Mouse (Mus musculus) heart, adult 2 months (tissue): ENCODE measurements around the gene Col4a2.

Experiments
- CTCF ChIP-seq: fragments of 200-600 bp; IDR thresholded peaks from 2 replicates; pipeline ENCODE4 v1.8.1; 2022; ENCODE audit warnings: antibody characterized with exemption, mild to moderate bottlenecking, moderate library complexity
- EP300 ChIP-seq: fragments of 200-500 bp; IDR thresholded peaks from 2 replicates; pipeline ENCODE4 v1.6.1; 2011; ENCODE audit warnings: low read depth, low read length, control low read depth; ENCODE audit not compliant: insufficient read depth
- POLR2A ChIP-seq: fragments of 200-500 bp; IDR thresholded peaks from 2 replicates; pipeline ENCODE4 v1.6.1; 2011; ENCODE audit warnings: mild to moderate bottlenecking, low read depth, low read length, control low read depth; ENCODE audit not compliant: insufficient read depth

DNA sequence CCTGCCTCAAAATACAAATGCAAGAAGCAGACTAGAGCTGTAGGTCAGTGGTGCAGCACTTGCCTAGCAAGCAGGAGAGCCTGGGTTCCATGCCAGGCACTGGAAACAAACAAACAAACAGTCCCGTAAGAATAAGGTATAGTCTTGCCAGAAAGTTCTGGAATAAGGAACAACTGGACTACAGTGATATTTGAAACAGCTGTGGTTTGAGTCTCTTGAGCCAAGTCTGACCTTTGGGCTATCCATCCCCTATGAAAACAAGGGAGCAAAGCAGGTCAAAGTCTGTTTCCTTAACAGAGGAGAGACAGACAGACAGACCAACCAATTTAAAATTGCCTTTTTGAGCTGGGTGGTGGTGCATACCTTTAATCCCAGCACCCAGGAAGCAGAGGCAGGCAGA, 11.1 kb downstream of the Col4a2 start:
- TF ChIP-seq POLR2A (no peak), EP300 (no peak), CTCF (no peak)
